Mouse (Mus musculus) kidney, embryonic 16.5 days (tissue): Measurements from ENCODE around the gene Ap5z1. TPM values are rescaled to one million over a fixed set of nuclear protein-coding genes. Genes with fewer than 3 reads are reported as not detected.

ENCODE experiments used
- ATAC-seq: fragments of 200-750 bp; cut with Nextera tagmentation; 2 replicates; pipeline ENCODE4 v1.8.0; 2017; ENCODE audit warnings: moderate TSS enrichment; ENCODE audit not compliant: low FRiP score, low TSS enrichment
- H3K27ac ChIP-seq: fragments of 300-500 bp; sonication (generic); 2 replicates; pipeline ENCODE4 v1.5.1; 2014; ENCODE audit warnings: low read length
- H3K27me3 ChIP-seq: fragments of 300-500 bp; sonication (generic); 2 replicates; pipeline ENCODE4 v1.6.1; 2014; ENCODE audit warnings: low read length, control low read depth, mixed read lengths; ENCODE audit not compliant: insufficient read depth
- H3K36me3 ChIP-seq: fragments of 300-500 bp; sonication (generic); 2 replicates; pipeline ENCODE4 v1.6.1; 2014; ENCODE audit warnings: low read length, control low read depth, mixed read lengths; ENCODE audit not compliant: insufficient read depth
- H3K4me1 ChIP-seq: fragments of 300-500 bp; sonication (generic); 2 replicates; pipeline ENCODE4 v1.6.1; 2014; ENCODE audit warnings: low read length, control low read depth, mixed read lengths; ENCODE audit not compliant: insufficient read depth
- H3K4me2 ChIP-seq: fragments of 300-500 bp; sonication (generic); replicated peaks from 2 replicates; pipeline ENCODE4 v1.6.1; 2014; ENCODE audit warnings: low read depth, low read length
- H3K4me3 ChIP-seq: fragments of 300-500 bp; sonication (generic); 2 replicates; pipeline ENCODE4 v1.5.1; 2014; ENCODE audit warnings: mild to moderate bottlenecking, low read length
- H3K9ac ChIP-seq: fragments of 300-500 bp; sonication (generic); replicated peaks from 2 replicates; pipeline ENCODE4 v1.6.1; 2014; ENCODE audit warnings: low read length
- H3K9me3 ChIP-seq: fragments of 300-500 bp; sonication (generic); 2 replicates; pipeline ENCODE4 v1.6.1; 2016; ENCODE audit warnings: low read length, control low read depth
- WGBS: fragments of 180-500 bp; shearing (Covaris S2); extraction: QIAGEN DNeasy Blood & Tissue Kit; methylation state at CpG from one replicate; pipeline ENCODE4 v1.1.7; 2014; 5-methylcytosine and 5-hydroxymethylcytosine counted together
- polyA plus RNA-seq: library from polyadenylated mRNA; unstranded; fragments of >200 nt; fragmentation: Nextera tagmentation; extraction: Ambion mirVana; gene quantifications from 2 replicates; pipeline ENCODE4 v1.2.1, GENCODE M21; 2015

Gene Ap5z1
- polyA plus RNA-seq, 1 experiment from 2014 or later = 13.2 TPM

GRCm38 (mm10) chr5:142435736-142436135 is 28.0 kb upstream of the Ap5z1 start:
- peaks cover 16% of the 10 kb centered on the region for H3K36me3 ChIP-seq

DNA sequence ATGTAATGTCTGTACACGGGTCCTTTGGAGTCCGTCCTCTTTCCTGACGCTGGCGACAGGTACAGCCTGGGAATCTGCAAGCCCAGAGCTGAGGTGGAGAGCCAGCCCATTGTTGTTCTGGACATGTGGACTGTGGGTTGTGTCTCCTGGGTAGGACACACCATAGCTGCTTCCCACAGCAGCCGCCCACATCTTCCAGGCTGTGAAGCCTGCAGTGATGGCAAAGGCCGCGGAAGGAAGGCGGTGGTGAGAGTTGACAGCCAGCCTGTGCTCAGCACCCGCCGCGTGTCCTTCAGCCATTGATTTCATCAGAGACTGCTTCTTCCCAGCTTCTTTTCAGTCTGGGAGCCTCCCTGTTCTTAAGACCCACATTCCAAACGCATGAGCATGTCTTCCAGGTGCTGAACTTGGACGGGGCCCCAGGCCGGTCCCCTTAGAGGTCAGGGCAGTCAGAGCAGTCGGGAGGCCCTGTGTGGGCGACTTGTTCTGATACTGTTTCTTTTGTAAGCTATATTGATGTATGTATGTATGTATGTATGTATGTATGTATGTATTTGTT is 25.3 kb upstream of the Ap5z1 start:
- Histone ChIP-seq H3K9me3 (no peaks in the 10 kb centered on the region), H3K36me3 (peaks cover 16% of the 10 kb centered on the region), H3K27me3 (no peaks in the 10 kb centered on the region), H3K4me3 (no peak overlapping the region), H3K9ac (0 out of 2 replicates have a peak overlapping the region, but pooled peaks have one; percentile 6), H3K27ac (no peak overlapping the region), H3K4me1 (peaks cover 48% of the 10 kb centered on the region), H3K4me2 (no peak overlapping the region)
- WGBS = 82% methylated on average over 16 of the region's 16 CpGs
- no peak for ATAC-seq

More at GRCm38 (mm10) chr5:142435736-142436135, 28.0 kb upstream of the Ap5z1 start:
- H3K4me3 ChIP-seq = no peak overlapping the region
- H3K27ac ChIP-seq = no peak overlapping the region
- peaks cover 39% of the 10 kb centered on the region for H3K4me1 ChIP-seq
- H3K27me3 ChIP-seq = no peaks in the 10 kb centered on the region
- H3K9ac ChIP-seq = no peak overlapping the region
- WGBS = 94% methylated on average over 15 of the region's 15 CpGs
- ATAC-seq = no peak
- no peaks in the 10 kb centered on the region for H3K9me3 ChIP-seq
- H3K4me2 ChIP-seq = no peak overlapping the region

GRCm38 (mm10) chr5:142439911-142440432 is 23.8 kb upstream of the Ap5z1 start:
- WGBS = 3% methylated on average over 11 of the region's 12 CpGs

GRCm38 (mm10) chr5:142440451-142441147 is 23.1 kb upstream of the Ap5z1 start:
- Histone ChIP-seq H3K4me2 (peak overlapping the region; percentile 55), H3K27ac (peak overlapping the region; percentile 94), H3K36me3 (peaks cover 11% of the 10 kb centered on the region), H3K27me3 (no peaks in the 10 kb centered on the region), H3K4me3 (peak overlapping the region; percentile 30), H3K9ac (peak overlapping the region; percentile 55), H3K9me3 (no peaks in the 10 kb centered on the region), H3K4me1 (peaks cover 60% of the 10 kb centered on the region)
- ATAC-seq = peak; percentile 96
- WGBS = under 1% methylated on average over 19 of the region's 19 CpGs

More at GRCm38 (mm10) chr5:142439911-142440432, 23.8 kb upstream of the Ap5z1 start:
- peak overlapping the region; percentile 55 for H3K4me2 ChIP-seq
- H3K27ac ChIP-seq = peak overlapping the region; percentile 94
- H3K9me3 ChIP-seq = no peaks in the 10 kb centered on the region
- peaks cover 16% of the 10 kb centered on the region for H3K36me3 ChIP-seq
- peak; percentile 49 for ATAC-seq
- H3K4me3 ChIP-seq = peak overlapping the region; percentile 30
- peaks cover 58% of the 10 kb centered on the region for H3K4me1 ChIP-seq
- H3K27me3 ChIP-seq = no peaks in the 10 kb centered on the region
- peak overlapping the region; percentile 50 for H3K9ac ChIP-seq

- Histone ChIP-seq H3K27me3 (no peaks in the 10 kb centered on the region), H3K9ac (peak overlapping the region; percentile 55), H3K27ac (peak overlapping the region; percentile 94), H3K4me2 (peak overlapping the region; percentile 55), H3K9me3 (no peaks in the 10 kb centered on the region), H3K36me3 (peaks cover 3% of the 10 kb centered on the region), H3K4me1 (peaks cover 64% of the 10 kb centered on the region), H3K4me3 (no peak overlapping the region)
- ATAC-seq = peak; percentile 11; the same call in 1 of the 2 replicates
- 57% methylated on average over 22 of the region's 22 CpGs for WGBS
These were observed 22.3 kb upstream of the Ap5z1 start for GRCm38 (mm10) chr5:142441332-142442044.

DNA sequence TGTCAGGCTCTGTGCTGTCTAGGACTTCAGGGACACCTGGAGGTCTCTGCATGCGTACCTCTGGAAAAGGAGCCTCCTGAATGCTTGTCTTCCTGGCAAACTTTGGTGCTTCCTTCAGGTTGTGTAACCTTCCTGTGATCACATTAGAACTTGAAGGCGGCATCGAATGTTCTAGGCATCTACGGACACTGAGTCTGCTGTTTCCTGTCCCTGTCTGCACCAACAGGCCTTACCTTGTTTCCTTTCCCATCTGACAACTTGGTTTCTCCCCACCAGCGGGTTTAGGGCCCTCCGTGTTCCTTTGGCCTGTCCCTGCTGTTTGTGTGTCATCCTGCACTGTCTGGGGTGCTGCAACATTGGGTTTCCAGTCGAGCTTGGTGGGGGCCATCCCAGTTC is 21.7 kb upstream of the Ap5z1 start:
- peak overlapping the region; percentile 16; the same call in 1 of the 2 replicates for H3K9ac ChIP-seq
- H3K4me3 ChIP-seq = no peak overlapping the region
- no peaks in the 10 kb centered on the region for H3K36me3 ChIP-seq
- ATAC-seq = no peak
- 77% methylated on average over 7 of the region's 7 CpGs for WGBS
- peak overlapping the region; percentile 94 for H3K27ac ChIP-seq
- peaks cover 64% of the 10 kb centered on the region for H3K4me1 ChIP-seq
- no peaks in the 10 kb centered on the region for H3K9me3 ChIP-seq
- H3K4me2 ChIP-seq = peak overlapping the region; percentile 55; the same call in 1 of the 2 replicates
- no peaks in the 10 kb centered on the region for H3K27me3 ChIP-seq

DNA sequence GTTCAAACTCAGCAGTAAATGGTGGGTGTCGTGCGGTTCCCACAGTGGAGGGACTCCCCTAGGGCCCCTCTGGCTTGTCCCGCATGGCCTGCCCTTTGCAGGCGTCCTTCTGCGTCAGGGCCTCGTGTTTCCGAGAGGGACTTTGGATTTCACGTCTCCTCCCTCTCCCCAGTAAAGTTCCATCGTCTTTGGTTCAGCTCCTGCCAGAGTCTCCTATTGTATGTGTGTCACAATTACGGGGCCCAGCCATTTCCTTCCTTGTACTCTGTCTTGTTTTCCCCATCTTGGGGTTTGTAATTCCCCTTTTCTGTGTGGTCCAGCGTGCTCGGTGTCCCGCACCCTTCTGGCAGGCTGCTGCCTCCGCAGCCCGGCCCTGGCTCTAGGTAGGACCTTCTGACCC is 20.2 kb upstream of the Ap5z1 start:
- H3K9ac ChIP-seq = no peak overlapping the region
- H3K27ac ChIP-seq = 0 out of 2 replicates have a peak overlapping the region, but pooled peaks have one; percentile 9

GRCm38 (mm10) chr5:142443994-142444393 is 19.8 kb upstream of the Ap5z1 start:
- Histone ChIP-seq H3K9ac (0 out of 2 replicates have a peak overlapping the region, but pooled peaks have one; percentile 2), H3K27me3 (no peaks in the 10 kb centered on the region), H3K27ac (0 out of 2 replicates have a peak overlapping the region, but pooled peaks have one; percentile 9), H3K9me3 (no peaks in the 10 kb centered on the region), H3K4me3 (no peak overlapping the region), H3K4me1 (peaks cover 59% of the 10 kb centered on the region), H3K36me3 (peaks cover 4% of the 10 kb centered on the region; the same call in 1 of the 2 replicates), H3K4me2 (no peak overlapping the region)
- 66% methylated on average over 14 of the region's 14 CpGs for WGBS
- no peak for ATAC-seq

More for the DNA sequence above, 20.2 kb upstream of the Ap5z1 start:
- WGBS = 59% methylated on average over 15 of the region's 15 CpGs
- Histone ChIP-seq H3K9me3 (no peaks in the 10 kb centered on the region), H3K4me3 (no peak overlapping the region), H3K36me3 (no peaks in the 10 kb centered on the region), H3K27me3 (no peaks in the 10 kb centered on the region), H3K4me2 (no peak overlapping the region), H3K4me1 (peaks cover 63% of the 10 kb centered on the region)
- ATAC-seq = no peak

DNA sequence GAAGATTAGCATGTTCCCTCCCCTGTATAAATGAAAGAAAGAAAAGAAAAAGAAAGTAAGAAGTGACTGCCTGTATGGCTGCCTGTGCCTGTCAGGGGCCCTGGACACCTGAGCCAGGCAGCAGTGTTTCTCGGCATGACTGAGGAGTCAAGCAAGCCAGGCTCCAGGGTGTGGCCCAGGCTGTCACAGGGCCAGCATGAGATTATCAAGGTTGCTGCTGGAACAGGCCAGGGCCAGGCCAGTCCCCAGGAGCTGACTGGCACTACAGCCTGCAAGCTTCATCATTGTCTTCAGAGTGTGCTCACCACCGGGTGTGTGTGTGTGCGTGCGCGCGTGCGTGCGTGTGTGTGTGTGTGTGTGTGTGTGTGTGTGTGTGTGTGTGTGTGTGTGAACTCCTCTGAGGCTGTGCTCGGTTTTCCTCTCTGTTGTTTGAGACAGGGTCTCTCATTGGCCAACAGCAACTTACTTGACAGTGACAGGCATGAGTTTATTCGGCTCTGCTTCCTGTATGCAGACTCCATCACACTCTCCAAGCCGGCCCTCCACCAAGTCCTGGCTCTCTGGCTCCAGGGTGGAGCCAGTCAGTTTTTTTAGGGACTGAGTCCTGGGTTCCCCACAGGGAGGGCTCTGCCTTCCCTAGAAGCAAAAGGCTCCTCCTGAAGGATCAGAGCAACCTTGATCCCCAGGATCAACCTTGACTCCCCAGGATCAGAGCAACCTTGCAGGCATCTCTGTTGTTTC is 18.8 kb upstream of the Ap5z1 start:
- peaks cover 49% of the 10 kb centered on the region for H3K4me1 ChIP-seq

More for the DNA sequence above, 18.8 kb upstream of the Ap5z1 start:
- H3K9ac ChIP-seq = no peak overlapping the region
- ATAC-seq = no peak
- no peak overlapping the region for H3K27ac ChIP-seq
- no peak overlapping the region for H3K4me3 ChIP-seq
- H3K27me3 ChIP-seq = no peaks in the 10 kb centered on the region
- 61% methylated on average over 11 of the region's 11 CpGs for WGBS
- H3K9me3 ChIP-seq = no peaks in the 10 kb centered on the region
- H3K36me3 ChIP-seq = peaks cover 13% of the 10 kb centered on the region
- H3K4me2 ChIP-seq = no peak overlapping the region
